Mouse (Mus musculus): ENCODE data around the gene Ngf.

DNA sequence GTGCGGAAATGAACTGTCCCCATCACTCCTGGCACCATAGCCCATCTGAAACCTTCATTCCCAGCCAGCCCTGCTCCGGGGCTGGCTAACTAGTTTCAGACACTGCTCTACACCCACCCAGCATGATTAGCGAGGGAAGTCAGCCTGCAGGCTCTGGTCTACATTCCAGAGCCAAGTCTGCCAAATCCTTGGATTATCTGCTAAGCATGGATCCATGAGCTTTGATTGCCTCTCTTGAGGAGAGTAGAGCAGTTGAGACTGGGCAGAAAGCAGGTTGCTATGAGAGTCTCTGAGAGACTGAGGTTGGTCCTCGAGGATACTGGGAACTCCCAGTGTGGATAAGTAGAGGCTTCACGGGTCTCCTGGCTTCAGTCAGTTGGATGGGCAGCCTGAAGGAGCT, 51.3 kb downstream of the Ngf start:
- TF ChIP-seq CTCF (IDR thresholded peaks at IDR 0.05; ENCODE audit: low read depth) (no peak), EP300 (IDR thresholded peaks at IDR 0.05; ENCODE audit: low read depth) (no peak)
